Mouse (Mus musculus) forebrain, embryonic 15.5 days (tissue): ENCODE data around the gene Tgm2. TPM values are rescaled to one million over a fixed set of nuclear protein-coding genes. Genes with fewer than 3 reads are reported as not detected.

Experiments used
- ATAC-seq: fragments of 200-750 bp; cut with Nextera tagmentation; replicated peaks from 2 replicates; pipeline ENCODE4 v1.8.0; 2017; ENCODE audit warnings: mild to moderate bottlenecking, moderate TSS enrichment, moderate library complexity
- H3K27ac ChIP-seq: fragments of 300-500 bp; sonication (generic); replicated peaks from 2 replicates; pipeline ENCODE4 v1.5.1; 2015; ENCODE audit warnings: mild to moderate bottlenecking, inconsistent platforms
- H3K27me3 ChIP-seq: fragments of 300-500 bp; sonication (generic); 2 replicates; pipeline ENCODE4 v1.6.1; 2015; ENCODE audit warnings: inconsistent platforms
- H3K36me3 ChIP-seq: fragments of 300-500 bp; sonication (generic); 2 replicates; pipeline ENCODE4 v1.6.1; 2015; ENCODE audit warnings: mild to moderate bottlenecking, inconsistent platforms
- H3K4me1 ChIP-seq: fragments of 300-500 bp; sonication (generic); 2 replicates; pipeline ENCODE4 v1.6.1; 2015; ENCODE audit warnings: inconsistent platforms
- H3K4me2 ChIP-seq: fragments of 300-500 bp; sonication (generic); replicated peaks from 2 replicates; pipeline ENCODE4 v1.6.1; 2015; ENCODE audit warnings: mild to moderate bottlenecking, inconsistent platforms
- H3K4me3 ChIP-seq: fragments of 300-500 bp; sonication (generic); 2 replicates; pipeline ENCODE4 v1.5.1; 2015; ENCODE audit warnings: mild to moderate bottlenecking, inconsistent platforms
- H3K9ac ChIP-seq: fragments of 300-500 bp; sonication (generic); replicated peaks from 2 replicates; pipeline ENCODE4 v1.6.1; 2015; ENCODE audit warnings: mild to moderate bottlenecking, inconsistent platforms
- H3K9me3 ChIP-seq: fragments of 300-500 bp; sonication (generic); 2 replicates; pipeline ENCODE4 v1.6.1; 2016; ENCODE audit warnings: inconsistent platforms
- WGBS: fragments of 180-500 bp; shearing (Covaris S2); methylation state at CpG from one replicate; pipeline ENCODE4 v1.1.7; 2015; ENCODE audit warnings: mixed read lengths; 5-methylcytosine and 5-hydroxymethylcytosine counted together
- polyA plus RNA-seq: library from polyadenylated mRNA; unstranded; fragments of >200 nt; fragmentation: Nextera tagmentation; extraction: Ambion mirVana; gene quantifications from 2 replicates; pipeline ENCODE4 v1.2.1, GENCODE M21; 2015

The Tgm2 gene
- polyA plus RNA-seq, 1 experiment from 2014 or later, result 4.7 TPM

- no peak overlapping the region for H3K4me2 ChIP-seq
- H3K4me3 ChIP-seq, result no peak overlapping the region
- peaks cover 50% of the 10 kb centered on the region for H3K36me3 ChIP-seq
- no peaks in the 10 kb centered on the region for H3K9me3 ChIP-seq
- ATAC-seq, result no peak
- H3K27ac ChIP-seq, result no peak overlapping the region
- H3K27me3 ChIP-seq, result no peaks in the 10 kb centered on the region
- H3K4me1 ChIP-seq, result peaks cover 7% of the 10 kb centered on the region
- WGBS, result 94% methylated on average over 5 of the region's 5 CpGs
- H3K9ac ChIP-seq, result no peak overlapping the region
These were observed 74.6 kb downstream of the Tgm2 start for GRCm38 (mm10) chr2:158071633-158071995.

GRCm38 (mm10) chr2:158070885-158071632, 75.2 kb downstream of the Tgm2 start:
- 88% methylated on average over 3 of the region's 3 CpGs for WGBS
- Histone ChIP-seq H3K9me3 (no peaks in the 10 kb centered on the region), H3K4me1 (peaks cover 12% of the 10 kb centered on the region), H3K36me3 (peaks cover 44% of the 10 kb centered on the region), H3K4me2 (no peak overlapping the region), H3K9ac (no peak overlapping the region), H3K27ac (no peak overlapping the region), H3K27me3 (no peaks in the 10 kb centered on the region), H3K4me3 (no peak overlapping the region)
- ATAC-seq, result no peak

GRCm38 (mm10) chr2:158068444-158068971, 77.7 kb downstream of the Tgm2 start:
- Histone ChIP-seq H3K27me3 (no peaks in the 10 kb centered on the region), H3K9me3 (no peaks in the 10 kb centered on the region), H3K9ac (no peak overlapping the region), H3K4me3 (no peak overlapping the region), H3K36me3 (peaks cover 34% of the 10 kb centered on the region; the same call in 1 of the 2 replicates), H3K27ac (no peak overlapping the region), H3K4me2 (no peak overlapping the region), H3K4me1 (peaks cover 14% of the 10 kb centered on the region)
- ATAC-seq, result no peak

DNA sequence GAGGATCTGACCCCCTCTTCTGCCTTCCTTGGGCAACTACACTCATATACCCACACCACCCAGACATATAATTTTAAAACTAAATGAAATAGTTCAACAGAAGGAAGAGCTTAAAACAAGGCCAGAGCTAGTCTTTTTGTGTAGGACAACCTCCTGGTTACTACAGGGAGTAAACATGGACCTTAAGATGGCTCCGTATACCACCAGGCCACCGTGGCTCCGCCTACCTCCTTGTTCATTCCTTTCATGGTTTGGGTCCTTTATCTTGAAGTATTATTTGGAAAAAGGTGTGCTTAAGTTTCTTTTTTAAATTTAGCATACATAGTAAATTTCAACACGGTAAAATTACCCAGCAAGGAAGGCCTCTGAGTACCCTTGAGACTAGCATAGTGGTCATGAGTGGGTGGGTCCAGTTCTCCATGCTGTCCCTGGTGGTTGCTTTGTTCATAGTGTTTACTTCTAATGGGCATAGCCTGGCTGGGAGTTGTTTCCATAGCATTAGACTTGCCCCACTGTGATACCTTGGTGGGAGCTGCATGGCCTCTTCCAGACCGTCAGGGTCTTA, 78.9 kb downstream of the Tgm2 start:
- H3K9me3 ChIP-seq, result no peaks in the 10 kb centered on the region
- H3K4me1 ChIP-seq, result peaks cover 14% of the 10 kb centered on the region
- no peak overlapping the region for H3K9ac ChIP-seq
- H3K27me3 ChIP-seq, result no peaks in the 10 kb centered on the region
- H3K36me3 ChIP-seq, result peaks cover 33% of the 10 kb centered on the region; the same call in 1 of the 2 replicates
- no peak overlapping the region for H3K27ac ChIP-seq
- no peak overlapping the region for H3K4me3 ChIP-seq
- H3K4me2 ChIP-seq, result no peak overlapping the region
- 99% methylated on average over 5 of the region's 5 CpGs for WGBS
- no peak for ATAC-seq

GRCm38 (mm10) chr2:158066456-158066855, 79.8 kb downstream of the Tgm2 start:
- H3K9ac ChIP-seq, result no peak overlapping the region
- ATAC-seq, result no peak
- H3K4me2 ChIP-seq, result no peak overlapping the region

More at GRCm38 (mm10) chr2:158066456-158066855, 79.8 kb downstream of the Tgm2 start:
- Histone ChIP-seq H3K27me3 (no peaks in the 10 kb centered on the region), H3K9me3 (no peaks in the 10 kb centered on the region), H3K4me3 (no peak overlapping the region), H3K27ac (peak overlapping the region; percentile 7; the same call in 1 of the 2 replicates), H3K36me3 (peaks cover 35% of the 10 kb centered on the region; the same call in 1 of the 2 replicates), H3K4me1 (peaks cover 14% of the 10 kb centered on the region)

Other genes with a start within 250 kb of the Tgm2 start
- gene Vstm2l, start 231.8 kb downstream of the Tgm2 start, polyA plus RNA-seq, result 7.7 and 8.4 TPM in 2 replicates
- 21.3 and 22.2 TPM in 2 replicates for gene Tti1, start 118.0 kb downstream of the Tgm2 start, polyA plus RNA-seq
- 38.9 and 44.1 TPM in 2 replicates for gene Rprd1b, start 117.9 kb downstream of the Tgm2 start, polyA plus RNA-seq
- 1.7 and 2.4 TPM in 2 replicates for gene D630003M21Rik, start 82.8 kb upstream of the Tgm2 start, polyA plus RNA-seq
- gene Bpi, start 111.7 kb upstream of the Tgm2 start, polyA plus RNA-seq, result not detected in 2 replicates
- gene Lbp, start 160.1 kb upstream of the Tgm2 start, polyA plus RNA-seq, result 2.4 and 2.7 TPM in 2 replicates
- gene Snhg11, start 229.2 kb upstream of the Tgm2 start, polyA plus RNA-seq, result 108 and 109 TPM in 2 replicates